Mouse (Mus musculus): Measurements from ENCODE around the gene Ccdc148. TPM values are rescaled to one million over a fixed set of nuclear protein-coding genes. Genes with fewer than 3 reads are reported as not detected.

Gene Ccdc148
- 0.87 and 1.2 TPM in 2 replicates for polyA plus RNA-seq (2015; fragmentation: Nextera tagmentation; extraction: Ambion mirVana)

GRCm38 (mm10) chr2:59160605-59160963 lies at the start of gene Ccdc148, which contains the start of gene Pkp4:
TSS of gene Ccdc148 (minus strand) at chr2:59160683.
TSS of gene Pkp4 (plus strand) at chr2:59160850.

GRCm38 (mm10) chr2:58859134-58859533 lies 301.3 kb downstream of the Ccdc148 start, which contains the start of gene Gm11099:
TSS of gene Gm11099 (plus strand) at chr2:58859434.

Other genes with a start within 250 kb of the Ccdc148 start
- 8.0 and 8.6 TPM in 2 replicates for gene Pkp4, start 167 bp upstream of the Ccdc148 start, polyA plus RNA-seq (2015; fragmentation: Nextera tagmentation; extraction: Ambion mirVana)